Mouse (Mus musculus) small intestine, adult 2 months (tissue): ENCODE results near the gene Clk3.

Source experiments
- CTCF ChIP-seq: fragments of 200-500 bp; IDR thresholded peaks from 2 replicates; pipeline ENCODE4 v1.5.1; 2012; ENCODE audit warnings: low read depth, mild to moderate bottlenecking, control low read depth, inconsistent platforms, low read length, moderate library complexity, mixed read lengths; ENCODE audit not compliant: insufficient replicate concordance, insufficient read length; ENCODE audit errors: extremely low read depth
- POLR2A ChIP-seq: fragments of 200-500 bp; IDR thresholded peaks from 2 replicates; pipeline ENCODE4 v1.6.1; 2012; ENCODE audit warnings: low read depth, mild to moderate bottlenecking, control low read depth, inconsistent platforms, low read length, moderate library complexity

DNA sequence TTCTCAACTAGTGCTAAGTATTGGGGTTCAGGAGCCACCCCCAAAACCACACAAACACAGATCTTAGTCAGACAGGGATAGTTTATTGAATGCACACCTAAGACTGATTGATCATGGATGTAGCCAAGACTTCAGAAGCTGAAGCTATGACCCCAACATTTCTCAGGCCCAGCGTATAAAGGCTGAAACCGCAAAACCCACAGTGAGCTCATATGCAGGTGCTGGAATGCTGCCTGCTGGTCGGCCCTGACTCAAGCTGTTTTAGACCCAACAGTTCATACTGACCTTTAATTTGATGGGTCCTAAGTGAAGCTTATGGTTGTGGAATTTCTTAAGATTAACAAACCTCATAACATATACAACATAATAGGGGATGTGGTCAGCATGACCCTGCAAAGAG, 17.0 kb upstream of the Clk3 start:
- TF ChIP-seq POLR2A, result no peak
- no peak for TF ChIP-seq CTCF
